In genomic region chr19:43610341-43610848, GRCm38 (mm10) we compare ENCODE assay signal across 10 mouse cellular contexts. TPM values are rescaled to one million over a fixed set of nuclear protein-coding genes. Genes with fewer than 3 reads are reported as not detected.
DNase-seq lines count a peak whose midpoint lies in the region; ATAC-seq and TF ChIP-seq lines count a peak whose summit lies in the region.
"Had no signal": no experiment of that assay in that cellular context is flagged by ENCODE, and none has a peak within 500 bp of the region (broad histone marks: within the 10 kb centered on the region; RNA-seq: fewer than 3 reads in every experiment).

No protein-coding gene starts in this region.

- H3K9ac ChIP-seq in kidney, embryonic 16.5 days (replicated peaks; ENCODE audit: low read length) = no peak overlapping the region
- no peak overlapping the region for H3K9ac ChIP-seq in neural tube, embryonic 11.5 days (ENCODE audit: low read length)

- TF ChIP-seq POLR2A in cerebellum, adult 2 months (IDR thresholded peaks at IDR 0.05; ENCODE audit: borderline replicate concordance, insufficient read depth, low read length) = no peak
- TF ChIP-seq POLR2A in thymus, adult 2 months (IDR thresholded peaks at IDR 0.05; ENCODE audit: control insufficient read depth, extremely low read depth, insufficient read depth, low read length, poor library complexity) = no peak

- no peaks in the 10 kb centered on the region for H3K36me3 ChIP-seq in kidney, embryonic 16.5 days (ENCODE audit: insufficient read depth, low read length)
- no peaks in the 10 kb centered on the region for H3K36me3 ChIP-seq in neural tube, embryonic 11.5 days (ENCODE audit: control insufficient read depth, insufficient read depth, low read length)
- no peaks in the 10 kb centered on the region for H3K36me3 ChIP-seq in thymus, adult 2 months (ENCODE audit: control insufficient read depth, insufficient read depth, low read length)

- peaks cover 15% of the 10 kb centered on the region for H3K4me1 ChIP-seq in kidney, embryonic 16.5 days (ENCODE audit: insufficient read depth, low read length)
- H3K4me1 ChIP-seq in neural tube, embryonic 11.5 days (ENCODE audit: control insufficient read depth, insufficient read depth, low read length) = peaks cover 12% of the 10 kb centered on the region; the same call in 1 of the 2 replicates
- no peaks in the 10 kb centered on the region for H3K4me1 ChIP-seq in cerebellum, adult 2 months (ENCODE audit: control insufficient read depth, insufficient read depth, low read length)
- H3K4me1 ChIP-seq in thymus, adult 2 months (replicated peaks; ENCODE audit: control insufficient read depth, insufficient read depth, low read length) = peaks cover 12% of the 10 kb centered on the region; the same call in 1 of the 2 replicates

- under 1% methylated on average over 30 of the region's 32 CpGs for WGBS in kidney, embryonic 16.5 days
- 0% methylated on average over 32 of the region's 32 CpGs for WGBS in neural tube, embryonic 11.5 days
- WGBS in cerebellum, adult 2 months = 5% methylated on average over 32 of the region's 32 CpGs
- WGBS in thymus, adult 2 months = under 1% methylated on average over 32 of the region's 32 CpGs

- peak overlapping the region; percentile 11; the same call in 1 of the 2 replicates for H3K4me3 ChIP-seq in kidney, embryonic 16.5 days (ENCODE audit: low read length)
- no peak overlapping the region for H3K4me3 ChIP-seq in neural tube, embryonic 11.5 days (ENCODE audit: low read depth, low read length)
- no peak overlapping the region for H3K4me3 ChIP-seq in cerebellum, adult 2 months (replicated peaks; ENCODE audit: insufficient read depth, low read depth, low read length)
- H3K4me3 ChIP-seq in thymus, adult 2 months (ENCODE audit: control insufficient read depth, insufficient read depth, low read length) = no peak overlapping the region

- no peak overlapping the region for H3K4me2 ChIP-seq in kidney, embryonic 16.5 days (replicated peaks; ENCODE audit: low read depth, low read length)
- H3K4me2 ChIP-seq in neural tube, embryonic 11.5 days (ENCODE audit: low read depth) = no peak overlapping the region

- peak; percentile 30 for DNase-seq in CD4-positive, CD25-positive, alpha-beta regulatory T cell, adult 2 months (ENCODE audit: low read depth, low spot score)
- DNase-seq in kidney, postnatal 25 days = no peak
- peak; percentile 45 for DNase-seq in neural tube, embryonic 11.5 days (ENCODE audit: low spot score)
- DNase-seq in cerebellum, adult 2 months = no peak
- no peak for DNase-seq in thymus, adult 2 months

- no peak for TF ChIP-seq CTCF in cerebellum, adult 2 months (IDR thresholded peaks at IDR 0.05; ENCODE audit: borderline replicate concordance, insufficient read depth, low read depth, low read length)
- TF ChIP-seq CTCF in thymus, adult 2 months (IDR thresholded peaks at IDR 0.05; ENCODE audit: borderline replicate concordance, control insufficient read depth, extremely low read depth, insufficient read depth, low read length, poor library complexity) = no peak

- no peak overlapping the region for H3K27ac ChIP-seq in kidney, embryonic 16.5 days (ENCODE audit: low read length)
- H3K27ac ChIP-seq in neural tube, embryonic 11.5 days (ENCODE audit: low read depth, low read length) = no peak overlapping the region
- no peak overlapping the region for H3K27ac ChIP-seq in cerebellum, adult 2 months (ENCODE audit: insufficient read depth, low read length)
- H3K27ac ChIP-seq in thymus, adult 2 months (ENCODE audit: control insufficient read depth, insufficient read depth, low read length) = no peak overlapping the region

- H3K27me3 ChIP-seq in kidney, embryonic 16.5 days (ENCODE audit: insufficient read depth, low read length) = peaks cover 94% of the 10 kb centered on the region
- H3K27me3 ChIP-seq in neural tube, embryonic 11.5 days (ENCODE audit: control insufficient read depth, insufficient read depth, low read length) = peaks cover 96% of the 10 kb centered on the region
- peaks cover 45% of the 10 kb centered on the region for H3K27me3 ChIP-seq in cerebellum, adult 2 months (ENCODE audit: control insufficient read depth, insufficient read depth, low read length)
- H3K27me3 ChIP-seq in thymus, adult 2 months (ENCODE audit: control insufficient read depth, insufficient read depth, low read length) = peaks cover 69% of the 10 kb centered on the region

- H3K9me3 ChIP-seq in kidney, embryonic 16.5 days (ENCODE audit: low read length) = no peaks in the 10 kb centered on the region
- no peaks in the 10 kb centered on the region for H3K9me3 ChIP-seq in neural tube, embryonic 11.5 days (ENCODE audit: control insufficient read depth, low read length)

- no peak for ATAC-seq in CD4-positive, CD25-positive, alpha-beta regulatory T cell, adult 4 months
- ATAC-seq in kidney, embryonic 16.5 days (ENCODE audit: low FRiP score, low TSS enrichment) = no peak
- peak; percentile 27 to 29 for ATAC-seq in hematopoietic stem cell, adult 5-6 weeks (replicated peaks in 1 of 2; ENCODE audit: insufficient read depth in 1 of 2, low FRiP score in 2 of 2, low TSS enrichment in 1 of 2, low read depth in 1 of 2, poor library complexity in 2 of 2, severe bottlenecking in 2 of 2)
- ATAC-seq in neural tube, embryonic 11.5 days (ENCODE audit: insufficient read depth, low FRiP score, low TSS enrichment) = no peak

RNA-seq across cellular contexts. Expression of gene Nkx2-3, which starts 1.7 kb away (rescaled TPM):
- not detected for polyA plus RNA-seq in CD4-positive, CD25-positive, alpha-beta regulatory T cell, adult 4 months (2017; shearing (Covaris generic))
- 0.07 TPM in 1 of 2 replicates, not detected in the other for polyA plus RNA-seq in kidney, embryonic 16.5 days (2015; fragmentation: Nextera tagmentation; extraction: Ambion mirVana)
- total RNA-seq in hematopoietic stem cell, adult 5-6 weeks (2017) = 28.7 and 29.7 TPM in 2 replicates
- polyA plus RNA-seq in neural tube, embryonic 11.5 days (2014; fragmentation: Nextera tagmentation; extraction: Ambion mirVana) = 0.11 and 0.41 TPM in 2 replicates
- not detected in 2 replicates for polyA plus RNA-seq in cerebellum, adult 2 months (2012; rRNA removed)
- not detected in 2 replicates for polyA plus RNA-seq in thymus, adult 2 months (2012; rRNA removed)
- total RNA-seq: layer of hippocampus, postnatal 14 days had no signal
- polyA plus RNA-seq: heart, embryonic 16.5 days had no signal

Comparison
In these comparisons a context has a peak if more than half of its experiments do, and no peak if none do; other contexts are left out.
1. DNase-seq: peak in CD4-positive, CD25-positive, alpha-beta regulatory T cell, adult 2 months (single experiment) and neural tube, embryonic 11.5 days (single experiment); none in kidney, postnatal 25 days (0 of 2), cerebellum, adult 2 months (0 of 2) and thymus, adult 2 months (single experiment).
2. ATAC-seq: peak in hematopoietic stem cell, adult 5-6 weeks (2 of 2); none in CD4-positive, CD25-positive, alpha-beta regulatory T cell, adult 4 months (single experiment), kidney, embryonic 16.5 days (single experiment) and neural tube, embryonic 11.5 days (single experiment).